ENCODE assay signal across 8 mouse cellular contexts in genomic region chr15:102203835-102204381, GRCm38 (mm10). TPM values are rescaled to one million over a fixed set of nuclear protein-coding genes. Genes with fewer than 3 reads are reported as not detected.
DNase-seq lines count a peak whose midpoint lies in the region; ATAC-seq and TF ChIP-seq lines count a peak whose summit lies in the region.

No protein-coding gene starts in this region.

- peaks cover 15% of the 10 kb centered on the region for H3K36me3 ChIP-seq in hindbrain, postnatal 0 days (ENCODE audit: insufficient read depth, low read length)

- H3K9me3 ChIP-seq in hindbrain, postnatal 0 days (ENCODE audit: low read length), result no peaks in the 10 kb centered on the region

- H3K4me1 ChIP-seq in hindbrain, postnatal 0 days (ENCODE audit: insufficient read depth, low read length), result peaks cover 24% of the 10 kb centered on the region

- peak overlapping the region; percentile 92 for H3K9ac ChIP-seq in hindbrain, postnatal 0 days (replicated peaks; ENCODE audit: low read length)

- TF ChIP-seq CTCF in gastrocnemius, adult 2 months (IDR thresholded peaks at IDR 0.05), result no peak
- peak; percentile 26; the same call in 1 of the 2 replicates for TF ChIP-seq CTCF in hindbrain, postnatal 0 days (IDR thresholded peaks at IDR 0.05; ENCODE audit: low read depth)

- H3K27ac ChIP-seq in gastrocnemius, adult 2 months, result peak overlapping the region; percentile 98
- peak overlapping the region; percentile 100 for H3K27ac ChIP-seq in hindbrain, postnatal 0 days

- peak overlapping the region; percentile 65 for H3K4me2 ChIP-seq in hindbrain, postnatal 0 days (ENCODE audit: low read depth, low read length)

- H3K27me3 ChIP-seq in hindbrain, postnatal 0 days (ENCODE audit: insufficient read depth, low read length), result no peaks in the 10 kb centered on the region

- intact Hi-C loops in gastrocnemius, adult 2 months (cut with DNase I), result no loop called here

- under 1% methylated on average over 34 of the region's 72 CpGs for WGBS in hindbrain, postnatal 0 days

- peak; percentile 36 to 71 for DNase-seq in cerebellum, postnatal 4 days (ENCODE audit: low spot score in 2 of 2)
- DNase-seq in gastrocnemius, adult 2 months, result peak; percentile 86
- peak; percentile 85 for DNase-seq in hindbrain, postnatal 0 days (ENCODE audit: low spot score)
- DNase-seq in left cerebral cortex, adult 8-10 months (ENCODE audit: low spot score in 2 of 2), result peak; percentile 52 to 67
- DNase-seq in right cerebral cortex, adult 2 months (ENCODE audit: low spot score in 2 of 2), result peak; percentile 71 to 75
- DNase-seq in urinary bladder, postnatal 25 days (ENCODE audit: low spot score), result peak; percentile 60

- peak; percentile 27 for ATAC-seq in activated CD4-positive, CD25-positive, alpha-beta regulatory T cell, adult 4 months
- peak; percentile 68 for ATAC-seq in hindbrain, postnatal 0 days
- peak; percentile 34 for ATAC-seq in megakaryocyte, adult 5-6 weeks (ENCODE audit: poor library complexity, severe bottlenecking)

- H3K4me3 ChIP-seq in gastrocnemius, adult 2 months, result peak overlapping the region; percentile 94
- H3K4me3 ChIP-seq in hindbrain, postnatal 0 days (ENCODE audit: low read length), result peak overlapping the region; percentile 91

RNA-seq across cellular contexts. Expression of gene Csad, which starts 0.6 kb away (rescaled TPM):
- polyA plus RNA-seq in activated CD4-positive, CD25-positive, alpha-beta regulatory T cell, adult 4 months (2017; shearing (Covaris generic)), result 1 to 10 TPM; 6.6 to 9.3 TPM
- 1 to 10 TPM; 5.8 to 8.8 TPM for total RNA-seq in gastrocnemius, adult 2 months (2021)
- total RNA-seq in hindbrain, postnatal 0 days (2014; rRNA removed), result 56.9 and 67.2 TPM in 2 replicates
- polyA plus RNA-seq in hindbrain, postnatal 0 days (2015; fragmentation: Nextera tagmentation; extraction: Ambion mirVana), result 41.8 and 43.1 TPM in 2 replicates
- total RNA-seq in left cerebral cortex, adult 8-10 months (2022), result 10 to 100 TPM; 24.6 to 38.7 (median 31.1) TPM
- total RNA-seq in megakaryocyte, adult 5-6 weeks (2015), result 5.6 and 9.3 TPM in 2 replicates
- 8.6 and 15.4 TPM in 2 replicates for total RNA-seq in megakaryocyte, adult 5-6 weeks (2017)

RNA-seq across cellular contexts. Expression of gene Zfp740, which starts 0.9 kb away (rescaled TPM):
- 10 to 100 TPM; 21.5 to 23.1 TPM for polyA plus RNA-seq in activated CD4-positive, CD25-positive, alpha-beta regulatory T cell, adult 4 months (2017; shearing (Covaris generic))
- 10 to 100 TPM; 26.8 to 29.6 TPM for total RNA-seq in gastrocnemius, adult 2 months (2021)
- 49.5 and 61.0 TPM in 2 replicates for total RNA-seq in hindbrain, postnatal 0 days (2014; rRNA removed)
- 33.8 and 37.7 TPM in 2 replicates for polyA plus RNA-seq in hindbrain, postnatal 0 days (2015; fragmentation: Nextera tagmentation; extraction: Ambion mirVana)
- 10 to 100 TPM; 72.4 to 79.4 (median 73.1) TPM for total RNA-seq in left cerebral cortex, adult 8-10 months (2022)
- total RNA-seq in megakaryocyte, adult 5-6 weeks (2015), result 27.7 and 38.0 TPM in 2 replicates
- total RNA-seq in megakaryocyte, adult 5-6 weeks (2017), result 39.9 and 48.4 TPM in 2 replicates

RNA-seq across cellular contexts. Expression of gene Itgb7, which starts 27.8 kb away (rescaled TPM):
- 100 to 1,000 TPM; 511 to 537 TPM for polyA plus RNA-seq in activated CD4-positive, CD25-positive, alpha-beta regulatory T cell, adult 4 months (2017; shearing (Covaris generic))
- 1 to 10 TPM; 1.2 to 1.3 TPM for total RNA-seq in gastrocnemius, adult 2 months (2021)
- total RNA-seq in hindbrain, postnatal 0 days (2014; rRNA removed), result 0.40 and 1.2 TPM in 2 replicates
- polyA plus RNA-seq in hindbrain, postnatal 0 days (2015; fragmentation: Nextera tagmentation; extraction: Ambion mirVana), result 1.3 and 2.1 TPM in 2 replicates
- total RNA-seq in left cerebral cortex, adult 8-10 months (2022), result 1 to 10 TPM in 2 of 4 experiments, under 1 TPM in 2; 0.23 to 2.9 (median 1.7) TPM
- 638 and 660 TPM in 2 replicates for total RNA-seq in megakaryocyte, adult 5-6 weeks (2015)
- total RNA-seq in megakaryocyte, adult 5-6 weeks (2017), result 1,192 and 1,305 TPM in 2 replicates

RNA-seq across cellular contexts. Expression of gene Rarg, which starts 53.4 kb away (rescaled TPM):
- 10 to 100 TPM; 16.9 to 24.8 TPM for polyA plus RNA-seq in activated CD4-positive, CD25-positive, alpha-beta regulatory T cell, adult 4 months (2017; shearing (Covaris generic))
- 10 to 100 TPM in 1 of 2 experiments, 1 to 10 TPM in 1; 9.9 to 11.9 TPM for total RNA-seq in gastrocnemius, adult 2 months (2021)
- 8.8 and 11.4 TPM in 2 replicates for total RNA-seq in hindbrain, postnatal 0 days (2014; rRNA removed)
- polyA plus RNA-seq in hindbrain, postnatal 0 days (2015; fragmentation: Nextera tagmentation; extraction: Ambion mirVana), result 3.8 and 4.4 TPM in 2 replicates
- total RNA-seq in left cerebral cortex, adult 8-10 months (2022), result 10 to 100 TPM; 13.5 to 16.8 (median 16.3) TPM
- 34.6 and 39.9 TPM in 2 replicates for total RNA-seq in megakaryocyte, adult 5-6 weeks (2015)
- 30.8 and 31.9 TPM in 2 replicates for total RNA-seq in megakaryocyte, adult 5-6 weeks (2017)

RNA-seq across cellular contexts. Expression of gene Soat2, which starts 53.6 kb away (rescaled TPM):
- 1 to 10 TPM; 1.2 to 1.5 TPM for polyA plus RNA-seq in activated CD4-positive, CD25-positive, alpha-beta regulatory T cell, adult 4 months (2017; shearing (Covaris generic))
- total RNA-seq in gastrocnemius, adult 2 months (2021), result under 1 TPM in 1 of 2 experiments, not detected in 1; 0.14 TPM
- total RNA-seq in hindbrain, postnatal 0 days (2014; rRNA removed), result 0.16 TPM in 1 of 2 replicates, not detected in the other
- 0.09 TPM in 1 of 2 replicates, not detected in the other for polyA plus RNA-seq in hindbrain, postnatal 0 days (2015; fragmentation: Nextera tagmentation; extraction: Ambion mirVana)
- total RNA-seq in left cerebral cortex, adult 8-10 months (2022), result under 1 TPM in 2 of 4 experiments, not detected in 2; 0.26 to 0.27 TPM
- 0.78 and 0.82 TPM in 2 replicates for total RNA-seq in megakaryocyte, adult 5-6 weeks (2015)
- total RNA-seq in megakaryocyte, adult 5-6 weeks (2017), result 0.89 and 1.1 TPM in 2 replicates

Comparison
In these comparisons a context has a peak if more than half of its experiments do, and no peak if none do; other contexts are left out.
1. Peak in every context shown above with its lines: DNase-seq, ATAC-seq, H3K4me3 ChIP-seq and H3K27ac ChIP-seq.
2. RNA of gene Itgb7, which starts 27.8 kb away (total RNA-seq): 638 to 1,305 TPM in megakaryocyte, adult 5-6 weeks; 0.23 to 2.9 TPM in left cerebral cortex, adult 8-10 months, 1.2 to 1.3 TPM in gastrocnemius, adult 2 months and 0.40 to 1.2 TPM in hindbrain, postnatal 0 days; every median in the first group is over 100 times any median in the second.